Mouse (Mus musculus): ENCODE measurements at regions not wholly inside any gene's neighbourhood (a gene's known extent, or its start where the extent isn't known, plus 50 kb on each side); places are given as distances from the start of the nearest gene placed in this dataset.
A peak's percentile ranks its signal among the peaks of the same experiment; 100 is the strongest.

DNA sequence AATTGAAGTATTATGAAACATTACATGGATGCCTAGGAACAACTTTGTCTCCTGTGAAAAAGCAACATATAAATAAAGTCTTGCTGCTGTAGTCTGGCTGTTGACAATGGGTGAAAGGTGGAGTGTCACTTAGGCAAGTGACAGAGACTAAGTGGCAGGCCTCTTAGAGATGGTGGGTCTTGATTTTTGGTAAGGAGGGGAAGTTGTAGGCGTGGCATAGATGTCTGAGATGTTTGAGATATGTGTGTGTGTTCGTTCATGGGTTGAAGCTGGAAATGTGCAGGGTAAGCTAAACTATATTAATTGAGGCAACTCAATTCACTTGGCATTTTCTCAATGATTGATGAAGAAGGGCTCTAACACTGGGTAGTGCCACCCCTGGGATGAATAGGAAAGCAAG, 90.7 kb upstream of the Rasgrp1 start:
- Histone ChIP-seq H3K4me3 (replicated peaks; ENCODE audit: low read depth, low read length) (no peak overlapping the region), H3K36me3 (ENCODE audit: insufficient read depth, low read length) (no peaks in the 10 kb centered on the region), H3K4me1 (replicated peaks; ENCODE audit: insufficient read depth, low read length) (no peaks in the 10 kb centered on the region), H3K27me3 (ENCODE audit: insufficient read depth, low read length) (no peaks in the 10 kb centered on the region), H3K27ac (no peak overlapping the region), H3K9ac (ENCODE audit: low read depth, low read length) (no peak overlapping the region), H3K4me2 (ENCODE audit: low read length) (no peak overlapping the region), H3K9me3 (replicated peaks; ENCODE audit: low read length) (no peaks in the 10 kb centered on the region)
- 77% methylated on average over 2 of the region's 2 CpGs for WGBS
- no peak for TF ChIP-seq CTCF (IDR thresholded peaks at IDR 0.05; ENCODE audit: low read depth)
- DNase-seq (ENCODE audit: low spot score) = no peak
- ATAC-seq (replicated peaks; ENCODE audit: low FRiP score, low read depth) = no peak

- Histone ChIP-seq H3K4me3 (replicated peaks; ENCODE audit: low read depth, low read length) (no peak overlapping the region), H3K4me2 (ENCODE audit: low read length) (no peak overlapping the region), H3K9me3 (replicated peaks; ENCODE audit: low read length) (no peaks in the 10 kb centered on the region), H3K27ac (no peak overlapping the region), H3K4me1 (replicated peaks; ENCODE audit: insufficient read depth, low read length) (no peaks in the 10 kb centered on the region), H3K9ac (ENCODE audit: low read depth, low read length) (no peak overlapping the region), H3K36me3 (ENCODE audit: insufficient read depth, low read length) (no peaks in the 10 kb centered on the region), H3K27me3 (ENCODE audit: insufficient read depth, low read length) (no peaks in the 10 kb centered on the region)
- TF ChIP-seq CTCF (IDR thresholded peaks at IDR 0.05; ENCODE audit: low read depth) = no peak; the same call in 1 of the 2 replicates
- ATAC-seq (replicated peaks; ENCODE audit: low FRiP score, low read depth) (no peak), DNase-seq (ENCODE audit: low spot score) (no peak)
- 85% methylated on average over 12 of the region's 12 CpGs for WGBS
Observed at GRCm38 (mm10) chr2:117438079-117438478, 95.3 kb upstream of the Rasgrp1 start.

DNA sequence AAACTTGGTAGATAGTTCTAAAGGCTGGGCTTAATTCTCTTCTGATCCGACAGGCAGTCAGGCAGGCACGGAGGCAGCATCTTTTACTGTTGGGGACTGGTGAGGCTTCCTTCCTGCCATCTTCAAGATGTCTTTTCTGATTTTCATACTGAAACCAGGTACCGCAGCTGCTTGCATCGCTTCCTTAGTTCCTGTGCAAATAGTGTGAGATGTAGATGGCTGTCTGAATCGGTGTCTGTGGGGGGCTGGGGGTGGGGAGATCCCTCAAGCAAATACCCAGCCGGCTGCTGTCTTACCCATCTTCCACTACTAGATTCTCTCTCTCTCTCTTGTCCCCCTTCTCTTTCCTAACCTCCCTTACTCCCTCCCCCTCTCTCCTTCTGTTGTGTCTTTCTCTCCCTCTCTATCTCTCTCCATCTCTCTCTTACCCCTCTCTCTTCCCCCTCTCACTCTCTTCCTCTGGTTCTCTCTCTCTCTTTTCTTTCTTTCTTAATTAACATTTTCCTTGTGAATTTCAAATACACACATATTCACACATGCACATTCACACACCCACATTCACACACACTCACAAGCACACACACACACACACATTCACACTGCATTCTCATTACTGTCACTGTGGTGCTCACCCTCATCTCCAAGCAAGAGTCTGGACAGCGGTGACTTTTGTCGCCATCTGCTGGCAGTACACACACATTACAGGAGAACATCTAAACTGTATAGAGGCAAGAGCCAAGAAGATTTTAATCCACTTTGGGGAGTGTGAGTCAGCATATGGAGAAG, 96.0 kb upstream of the Rasgrp1 start:
- Histone ChIP-seq H3K27ac (no peak overlapping the region), H3K9ac (ENCODE audit: low read depth, low read length) (no peak overlapping the region), H3K27me3 (ENCODE audit: insufficient read depth, low read length) (no peaks in the 10 kb centered on the region), H3K9me3 (replicated peaks; ENCODE audit: low read length) (no peaks in the 10 kb centered on the region), H3K4me1 (replicated peaks; ENCODE audit: insufficient read depth, low read length) (no peaks in the 10 kb centered on the region), H3K36me3 (ENCODE audit: insufficient read depth, low read length) (no peaks in the 10 kb centered on the region), H3K4me3 (replicated peaks; ENCODE audit: low read depth, low read length) (no peak overlapping the region), H3K4me2 (ENCODE audit: low read length) (no peak overlapping the region)
- DNase-seq (ENCODE audit: low spot score) (peak; percentile 85), ATAC-seq (replicated peaks; ENCODE audit: low FRiP score, low read depth) (peak; percentile 63)
- 62% methylated on average over 8 of the region's 8 CpGs for WGBS
- TF ChIP-seq CTCF (IDR thresholded peaks at IDR 0.05; ENCODE audit: low read depth) = peak; percentile 98

DNA sequence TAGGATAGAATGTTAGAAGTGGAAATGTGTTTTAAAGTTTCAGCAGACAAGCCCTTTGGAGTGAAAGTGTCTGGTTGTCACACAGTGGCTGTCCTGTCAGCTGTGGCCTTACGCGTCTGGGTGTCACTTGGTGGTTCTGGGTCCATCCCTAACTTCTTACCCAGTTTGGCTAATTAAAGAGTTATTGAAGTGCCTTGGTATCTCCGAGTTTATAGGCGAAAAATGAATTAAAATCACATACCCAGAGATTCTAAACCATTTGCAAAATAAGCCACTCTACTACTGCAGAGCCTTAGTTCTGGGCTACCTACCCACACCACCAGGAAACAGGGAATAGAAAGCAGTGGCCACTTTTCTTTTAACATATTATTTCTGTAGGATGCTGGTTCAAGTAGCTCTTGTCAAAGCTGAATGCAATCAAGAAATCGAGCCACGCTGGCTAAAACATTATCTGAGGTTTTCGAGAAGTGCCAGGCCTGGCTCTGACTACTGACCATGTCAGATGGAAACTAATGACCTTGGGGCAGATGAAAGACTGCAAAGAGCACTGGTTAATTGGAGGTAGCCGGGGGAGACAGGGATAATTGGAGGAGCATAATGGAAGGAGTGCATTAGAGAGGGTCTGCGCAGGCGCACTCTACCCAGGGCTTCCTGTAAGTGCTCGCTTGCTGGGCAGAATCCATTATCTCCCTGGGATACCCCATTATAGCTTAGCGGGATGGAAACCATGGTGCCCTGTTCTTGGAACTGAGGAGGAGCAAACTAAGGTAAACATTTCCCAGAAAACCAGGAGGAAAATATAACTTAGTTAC, 96.8 kb upstream of the Rasgrp1 start:
- DNase-seq (ENCODE audit: low spot score) (no peak), ATAC-seq (replicated peaks; ENCODE audit: low FRiP score, low read depth) (peak; percentile 21; the same call in 1 of the 2 replicates)

GRCm38 (mm10) chr2:117440801-117441281, 98.0 kb upstream of the Rasgrp1 start:
- Histone ChIP-seq H3K9ac (ENCODE audit: low read depth, low read length) (no peak overlapping the region), H3K27ac (no peak overlapping the region), H3K4me3 (replicated peaks; ENCODE audit: low read depth, low read length) (no peak overlapping the region), H3K4me2 (ENCODE audit: low read length) (no peak overlapping the region), H3K36me3 (ENCODE audit: insufficient read depth, low read length) (no peaks in the 10 kb centered on the region), H3K4me1 (replicated peaks; ENCODE audit: insufficient read depth, low read length) (no peaks in the 10 kb centered on the region), H3K27me3 (ENCODE audit: insufficient read depth, low read length) (no peaks in the 10 kb centered on the region), H3K9me3 (replicated peaks; ENCODE audit: low read length) (no peaks in the 10 kb centered on the region)
- WGBS = 67% methylated on average over 7 of the region's 7 CpGs
- no peak for ATAC-seq (replicated peaks; ENCODE audit: low FRiP score, low read depth)
- DNase-seq (ENCODE audit: low spot score) = no peak
- TF ChIP-seq CTCF (IDR thresholded peaks at IDR 0.05; ENCODE audit: low read depth) = no peak

More for the DNA sequence above, 96.8 kb upstream of the Rasgrp1 start:
- Histone ChIP-seq H3K4me2 (ENCODE audit: low read length) (no peak overlapping the region), H3K4me1 (replicated peaks; ENCODE audit: insufficient read depth, low read length) (no peaks in the 10 kb centered on the region), H3K27ac (no peak overlapping the region), H3K27me3 (ENCODE audit: insufficient read depth, low read length) (no peaks in the 10 kb centered on the region), H3K9me3 (replicated peaks; ENCODE audit: low read length) (no peaks in the 10 kb centered on the region), H3K9ac (ENCODE audit: low read depth, low read length) (no peak overlapping the region), H3K4me3 (replicated peaks; ENCODE audit: low read depth, low read length) (no peak overlapping the region), H3K36me3 (ENCODE audit: insufficient read depth, low read length) (no peaks in the 10 kb centered on the region)
- WGBS = 58% methylated on average over 12 of the region's 12 CpGs
- TF ChIP-seq CTCF (IDR thresholded peaks at IDR 0.05; ENCODE audit: low read depth) = no peak

DNA sequence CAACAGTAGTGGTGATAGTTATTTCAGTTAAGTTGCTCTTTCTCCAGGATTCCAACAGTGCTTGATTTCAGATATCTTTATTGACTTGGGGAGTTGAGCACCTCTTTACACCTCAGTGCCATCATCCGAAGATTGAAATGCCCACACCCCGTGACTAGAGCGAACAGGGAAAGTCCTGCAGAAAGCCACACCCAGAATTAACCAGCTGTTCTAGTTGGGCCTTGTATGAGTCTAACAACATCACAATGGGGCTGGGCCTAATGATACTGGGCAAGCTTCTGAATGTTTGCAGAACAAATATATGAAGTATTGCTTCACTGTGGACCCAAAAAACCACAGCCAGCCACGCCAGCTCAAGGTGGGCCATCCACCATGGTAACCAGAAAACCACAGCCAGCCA, 100.1 kb upstream of the Rasgrp1 start:
- ATAC-seq (replicated peaks; ENCODE audit: low FRiP score, low read depth) (no peak), DNase-seq (ENCODE audit: low spot score) (no peak)
- Histone ChIP-seq H3K4me3 (replicated peaks; ENCODE audit: low read depth, low read length) (no peak overlapping the region), H3K9me3 (replicated peaks; ENCODE audit: low read length) (no peaks in the 10 kb centered on the region), H3K27me3 (ENCODE audit: insufficient read depth, low read length) (no peaks in the 10 kb centered on the region), H3K9ac (ENCODE audit: low read depth, low read length) (no peak overlapping the region), H3K27ac (no peak overlapping the region), H3K4me1 (replicated peaks; ENCODE audit: insufficient read depth, low read length) (no peaks in the 10 kb centered on the region), H3K36me3 (ENCODE audit: insufficient read depth, low read length) (no peaks in the 10 kb centered on the region), H3K4me2 (ENCODE audit: low read length) (no peak overlapping the region)
- TF ChIP-seq CTCF (IDR thresholded peaks at IDR 0.05; ENCODE audit: low read depth) = no peak
- WGBS = 75% methylated on average over 4 of the region's 4 CpGs

Measured in kidney, postnatal 0 days (tissue).